Mouse (Mus musculus): ENCODE results near the gene Cfap157. TPM values are rescaled to one million over a fixed set of nuclear protein-coding genes. Genes with fewer than 3 reads are reported as not detected.

The Cfap157 gene
- total RNA-seq, 2 experiments from 2014 or later = 0.35 TPM; not detected in 1

DNA sequence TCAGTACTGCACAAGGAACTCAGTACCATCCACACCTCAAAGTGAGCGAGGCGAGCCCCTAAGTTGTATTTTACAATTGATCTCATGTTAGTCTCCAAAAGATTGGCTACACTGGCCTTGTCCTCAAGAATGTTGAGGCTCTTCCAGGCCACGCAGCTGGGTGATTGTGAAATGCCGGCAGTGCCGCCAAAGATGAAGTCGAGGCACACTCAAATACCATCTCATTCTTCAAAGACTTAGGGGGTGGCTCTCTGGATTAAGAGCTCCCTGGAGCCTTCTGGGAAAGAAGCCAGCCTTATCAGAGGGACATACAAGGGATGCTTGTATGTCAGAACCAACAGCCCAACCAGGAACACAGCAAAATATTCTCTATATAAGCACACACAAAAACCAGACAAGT is 7.1 kb upstream of the Cfap157 start:
- peak; percentile 71 for DNase-seq
- intact Hi-C loops (cut with DNase I; ENCODE audit: low total_unique reads) = loop anchor here (10.0 kb wide), 1 partner anchor 134 kb away; no protein-coding TSS in a partner anchor

DNA sequence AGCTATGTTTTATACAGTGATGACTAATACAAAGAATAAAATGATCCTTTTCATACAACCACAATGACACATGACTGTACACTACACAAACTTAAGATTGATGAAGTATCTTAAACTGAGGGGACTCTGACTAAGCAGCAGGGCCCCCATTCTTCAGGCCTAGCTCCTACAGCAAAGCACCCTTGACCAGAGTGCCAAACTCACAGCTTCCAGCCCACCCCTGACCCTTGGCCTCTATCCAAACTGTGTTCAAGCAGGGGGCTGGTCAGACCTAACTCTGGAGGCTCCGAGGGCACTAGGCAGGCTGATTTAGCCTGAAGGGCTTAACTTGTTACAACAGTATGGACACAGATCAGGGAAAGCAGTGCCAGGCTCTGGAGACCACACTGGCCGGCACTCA is 4.4 kb upstream of the Cfap157 start:
- no peak for DNase-seq
- intact Hi-C loops (cut with DNase I; ENCODE audit: low total_unique reads) = no loop called here

DNA sequence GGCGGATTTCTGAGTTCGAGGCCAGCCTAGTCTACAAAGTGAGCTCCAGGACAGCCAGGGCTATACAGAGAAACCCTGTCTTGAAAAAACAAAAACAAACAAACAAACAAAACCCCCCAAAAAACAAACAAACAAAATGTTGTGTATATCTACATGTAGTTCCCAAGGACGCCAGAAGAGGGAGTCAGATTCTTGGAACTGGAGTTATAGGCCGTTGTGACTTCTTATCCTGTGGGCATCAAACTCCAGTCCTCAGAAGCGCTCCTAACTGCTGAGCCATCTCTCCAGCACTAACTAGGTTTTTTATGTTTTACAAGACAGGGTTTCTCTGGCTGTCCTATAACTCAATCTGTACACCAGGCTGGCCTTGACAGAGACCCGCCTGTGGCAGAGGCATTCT is 2.9 kb upstream of the Cfap157 start:
- intact Hi-C loops (cut with DNase I; ENCODE audit: low total_unique reads) = no loop called here
- DNase-seq = no peak

DNA sequence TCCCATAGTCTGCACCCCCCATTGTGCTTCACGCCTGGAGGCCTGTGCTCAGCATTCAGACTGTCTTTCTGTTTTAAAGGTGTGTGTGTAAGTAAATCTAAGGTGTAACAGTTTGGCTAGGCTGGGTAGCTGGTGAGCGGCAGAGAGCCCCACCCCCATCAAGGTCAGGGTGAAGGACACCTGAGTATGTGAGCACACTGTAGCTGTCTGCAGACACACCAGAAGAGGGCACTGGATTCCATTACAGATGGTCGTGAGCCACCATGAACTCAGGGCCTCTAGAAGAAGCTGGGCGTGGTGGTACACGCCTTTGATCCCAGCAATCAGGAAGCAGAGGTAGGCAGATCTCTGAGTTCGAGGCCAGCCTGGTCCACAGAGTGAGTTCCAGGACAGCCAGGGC is 2.5 kb downstream of the Cfap157 start:
- DNase-seq = no peak
- intact Hi-C loops (cut with DNase I; ENCODE audit: low total_unique reads) = no loop called here

DNA sequence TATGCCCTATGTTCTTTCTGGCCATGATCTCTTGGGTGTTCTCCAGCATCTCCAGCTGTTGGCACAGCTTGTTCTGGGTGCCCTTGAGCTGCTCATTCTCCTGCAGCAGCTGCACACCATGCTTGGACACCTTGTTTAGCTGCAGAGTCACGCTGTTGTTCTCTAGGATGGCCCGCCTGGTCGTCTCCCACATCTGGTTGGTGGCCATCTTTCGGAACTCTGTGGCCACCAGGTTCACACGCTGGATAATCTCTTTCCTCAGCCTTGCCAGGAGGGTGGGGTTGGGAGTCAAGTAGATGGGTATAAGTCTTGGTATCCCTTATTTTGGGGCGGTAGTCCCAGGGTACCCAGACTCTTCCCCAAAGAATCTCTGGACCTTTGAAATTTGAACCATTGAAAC is 4.5 kb downstream of the Cfap157 start:
- intact Hi-C loops (cut with DNase I; ENCODE audit: low total_unique reads) = loop anchor here (2.0 kb wide), 1 partner anchor 77 kb away; no protein-coding TSS in a partner anchor

DNA sequence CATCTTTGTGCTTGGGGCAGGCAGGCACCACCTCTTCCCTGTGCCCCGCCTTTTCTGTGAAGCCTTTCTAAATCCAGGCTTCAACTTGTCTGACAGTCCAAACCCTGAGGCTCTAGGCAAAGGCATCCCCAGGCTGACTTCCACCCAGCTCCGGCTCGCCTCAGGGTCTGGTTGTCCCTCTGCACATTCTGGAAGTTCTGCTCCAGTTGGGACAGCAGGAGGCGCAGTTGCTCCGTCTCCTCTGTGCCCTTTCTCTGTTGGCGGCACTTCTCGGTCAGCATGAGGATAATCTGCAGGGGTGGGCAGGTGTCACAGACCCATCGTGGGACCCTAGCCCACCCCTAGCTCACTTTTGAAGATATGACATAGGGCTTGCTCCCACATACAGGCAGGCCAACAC is 5.1 kb downstream of the Cfap157 start:
- peak; percentile 74 for DNase-seq
- intact Hi-C loops (cut with DNase I; ENCODE audit: low total_unique reads) = loop anchor here (2.0 kb wide), 1 partner anchor 78 kb away; no protein-coding TSS in a partner anchor

More for the DNA sequence above, 4.5 kb downstream of the Cfap157 start:
- DNase-seq = no peak

DNA sequence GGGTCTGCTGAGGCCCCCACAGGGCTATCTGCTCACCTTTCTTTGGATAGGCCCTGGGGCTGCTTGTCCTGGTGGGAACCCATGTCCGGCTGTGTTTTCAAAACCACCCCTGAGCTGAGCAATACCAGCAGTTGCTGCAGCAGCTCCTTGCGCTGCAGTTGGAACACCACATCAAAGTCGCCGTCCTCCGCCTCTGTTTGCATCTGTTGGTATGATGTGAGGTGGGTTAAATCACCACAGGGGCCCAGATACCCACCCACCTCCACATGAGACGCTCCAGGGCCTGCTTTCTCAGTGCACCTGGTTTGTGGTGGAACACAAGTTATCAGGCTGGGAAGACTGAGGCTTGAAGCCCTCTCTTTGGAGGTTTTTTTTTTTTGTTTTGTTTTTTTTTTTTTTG is 6.1 kb downstream of the Cfap157 start:
- no peak for DNase-seq
- intact Hi-C loops (cut with DNase I; ENCODE audit: low total_unique reads) = loop anchor here (2.0 kb wide), 1 partner anchor 79 kb away; no protein-coding TSS in a partner anchor

DNA sequence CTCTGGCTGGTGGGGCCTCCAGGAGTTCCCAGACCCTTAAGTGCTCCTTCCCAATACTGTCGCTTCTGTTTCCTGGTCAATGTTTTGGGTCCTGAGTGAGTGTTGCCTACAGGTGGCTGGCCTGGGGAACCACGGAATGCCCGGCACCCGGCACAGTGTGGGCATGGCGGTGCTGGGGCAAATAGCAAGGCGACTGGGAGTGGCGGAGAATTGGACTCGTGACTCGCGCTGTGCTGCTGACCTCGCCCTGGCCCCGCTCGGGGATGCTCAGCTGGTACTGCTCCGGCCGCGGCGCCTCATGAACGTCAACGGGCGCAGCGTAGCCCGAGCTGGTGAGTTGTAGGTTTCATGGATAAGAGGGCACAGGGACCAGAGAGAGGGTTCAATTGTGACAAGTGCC is 8.0 kb downstream of the Cfap157 start:
- no peak for DNase-seq
- intact Hi-C loops (cut with DNase I; ENCODE audit: low total_unique reads) = no loop called here

DNA sequence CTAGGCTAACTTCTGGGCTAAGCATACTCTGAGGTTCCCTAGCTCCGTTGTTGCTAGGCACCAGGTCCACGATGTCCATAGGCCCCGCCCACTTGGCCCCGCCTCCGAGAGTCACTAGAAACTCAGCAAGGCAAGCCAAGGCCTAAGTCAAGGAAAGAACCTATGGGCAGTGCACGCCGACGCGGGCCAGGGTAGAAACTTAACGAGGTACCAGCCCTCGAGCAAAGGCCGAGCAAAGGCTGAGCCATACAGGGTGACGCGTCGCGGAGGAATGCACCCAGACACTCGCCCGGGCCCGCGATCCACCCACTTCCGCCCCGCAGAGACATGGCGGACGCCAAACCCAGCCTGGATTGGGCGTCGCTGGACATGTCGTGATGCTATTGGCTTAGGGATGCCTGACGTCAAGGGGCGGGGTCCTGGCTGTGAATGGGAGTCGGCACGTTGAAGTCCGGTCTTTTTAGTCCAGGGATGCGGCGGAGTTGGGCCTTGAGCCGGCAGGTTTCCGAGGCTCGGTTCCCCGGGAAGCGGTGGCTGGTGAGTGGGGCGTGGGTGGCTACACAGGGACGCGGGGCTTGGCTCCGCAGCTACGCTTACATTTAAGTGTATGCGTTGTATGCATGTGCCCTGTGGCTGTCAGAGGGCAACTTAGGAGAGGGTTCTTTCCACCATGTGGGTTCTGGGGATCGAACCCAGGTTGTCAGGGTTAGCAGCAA is 8.7 kb downstream of the Cfap157 start, which contains the start of the genes Ttc16 and Ptrh1:
TSS of gene Ttc16 (minus strand) at position 275 of the 716 bp plus-strand sequence.
TSS of gene Ptrh1 (plus strand) at position 428 of the 716 bp plus-strand sequence.
- intact Hi-C loops (cut with DNase I; ENCODE audit: low total_unique reads) = no loop called here
- DNase-seq = peak; percentile 98

DNA sequence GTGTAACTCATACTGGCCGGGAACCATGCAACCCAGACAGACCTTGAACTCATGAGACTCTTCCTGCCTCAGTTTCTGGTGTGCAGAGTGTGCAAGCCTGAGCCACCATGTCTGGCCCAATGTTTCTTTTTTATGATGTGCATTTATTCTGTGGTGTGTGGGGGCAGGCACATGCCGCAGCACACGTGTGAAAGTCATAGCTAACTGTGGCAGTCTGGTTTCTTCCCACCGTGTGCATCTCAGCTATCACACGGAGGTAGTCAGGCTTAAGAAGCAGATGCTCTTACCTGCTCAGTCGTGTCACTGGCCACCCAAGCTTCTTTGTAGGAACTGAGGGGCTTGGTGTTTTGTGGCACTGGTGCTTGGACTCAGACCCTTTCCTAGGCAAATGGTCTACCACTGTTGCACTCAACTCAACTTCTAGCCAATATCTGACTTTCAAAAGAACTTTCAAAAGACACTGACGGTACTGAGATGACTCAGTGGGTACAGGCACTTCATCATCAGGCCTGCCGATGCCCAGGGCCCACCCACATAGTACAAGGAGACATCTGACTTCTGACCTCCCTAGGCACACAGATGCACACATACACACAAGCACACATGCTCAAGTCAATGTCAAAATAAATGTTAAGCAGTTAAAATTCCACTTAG is 11.5 kb downstream of the Cfap157 start:
- intact Hi-C loops (cut with DNase I; ENCODE audit: low total_unique reads) = no loop called here
- DNase-seq = no peak

DNA sequence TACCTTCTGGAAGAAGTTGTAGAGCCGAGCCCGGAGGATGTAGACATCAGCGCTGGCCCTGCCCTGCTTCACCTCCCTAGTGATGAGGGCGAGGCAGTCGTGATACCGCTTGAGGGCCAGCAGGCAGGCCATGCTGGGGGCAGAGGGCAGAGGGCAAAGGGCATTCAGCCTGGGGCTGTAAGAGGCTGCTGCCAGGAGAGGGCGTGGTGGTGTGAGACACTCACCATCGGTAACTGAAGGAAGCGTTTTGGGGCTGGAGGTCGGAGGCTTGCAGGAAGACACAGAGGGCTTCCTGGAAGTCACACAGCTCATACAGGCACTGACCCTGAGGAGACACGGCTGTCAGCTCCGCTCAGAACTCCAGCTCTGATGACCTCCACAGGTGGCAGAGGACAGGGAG is 12.3 kb downstream of the Cfap157 start:
- intact Hi-C loops (cut with DNase I; ENCODE audit: low total_unique reads) = no loop called here
- no peak for DNase-seq

DNA sequence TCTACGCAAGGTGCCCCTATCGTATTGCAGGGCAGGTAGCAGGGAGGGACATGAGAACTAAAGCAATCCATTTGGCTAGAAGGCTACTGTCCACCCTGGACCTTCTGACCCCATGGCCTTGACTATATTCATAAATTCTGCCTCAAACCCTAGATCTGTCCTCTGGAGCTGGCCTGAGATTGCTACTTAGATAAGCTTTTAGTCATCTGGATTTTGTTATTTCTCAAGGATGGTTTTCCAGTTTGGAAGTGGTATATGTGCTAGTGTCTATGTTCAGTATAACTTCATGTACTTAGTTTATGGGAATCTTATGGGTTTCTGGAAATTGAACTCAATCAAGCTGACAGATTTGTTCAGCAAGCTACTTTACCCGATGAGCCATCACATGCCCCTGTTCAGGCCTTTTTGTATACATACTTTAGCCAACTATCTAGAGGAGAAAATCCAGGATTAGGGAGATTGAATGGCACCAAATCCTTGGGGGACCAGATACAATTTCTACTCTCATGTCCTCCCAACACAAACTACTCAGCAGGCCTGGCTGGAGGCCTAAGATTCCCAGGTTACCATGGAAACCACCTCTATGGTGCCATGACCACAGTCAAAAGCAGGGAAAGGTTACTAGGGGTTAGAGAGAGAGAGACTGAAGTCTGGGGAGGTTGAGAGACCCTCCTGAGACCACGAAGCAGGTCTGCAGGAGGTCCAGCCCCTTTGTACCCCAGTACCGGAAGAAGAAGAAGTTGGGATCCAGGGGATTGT is 14.7 kb downstream of the Cfap157 start:
- intact Hi-C loops (cut with DNase I; ENCODE audit: low total_unique reads) = no loop called here
- no peak for DNase-seq

DNA sequence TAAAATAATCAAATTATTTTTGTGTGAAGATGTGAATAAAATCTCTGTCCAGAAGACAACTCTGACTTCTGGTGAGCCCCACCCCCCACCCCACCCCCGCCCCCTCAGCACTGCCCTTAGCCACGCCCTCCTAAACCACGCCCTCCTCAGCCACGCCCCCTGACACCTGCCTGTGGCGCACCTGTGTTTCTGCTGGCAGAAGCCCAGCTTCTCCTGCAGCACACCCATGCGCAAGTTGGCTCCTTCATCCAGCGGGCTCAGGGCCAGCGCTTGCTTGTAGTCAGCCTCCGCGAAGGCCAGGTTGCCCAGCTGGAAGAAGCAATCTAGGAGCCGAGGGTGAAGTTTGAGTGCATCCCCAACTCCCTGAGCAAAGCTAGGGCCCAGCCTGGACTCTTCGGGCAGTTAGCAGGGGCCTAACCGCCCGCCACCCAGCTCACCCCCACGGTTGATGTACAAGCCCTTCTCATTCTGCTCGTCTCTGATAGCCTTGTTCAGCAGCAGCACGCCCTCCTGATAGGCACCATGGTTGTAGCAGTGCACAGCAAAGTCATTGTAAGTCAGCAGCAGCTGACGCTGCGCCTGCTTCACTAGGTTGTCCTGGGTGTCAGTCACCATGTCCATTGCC is 15.5 kb downstream of the Cfap157 start:
- intact Hi-C loops (cut with DNase I; ENCODE audit: low total_unique reads) = no loop called here
- DNase-seq = no peak

DNA sequence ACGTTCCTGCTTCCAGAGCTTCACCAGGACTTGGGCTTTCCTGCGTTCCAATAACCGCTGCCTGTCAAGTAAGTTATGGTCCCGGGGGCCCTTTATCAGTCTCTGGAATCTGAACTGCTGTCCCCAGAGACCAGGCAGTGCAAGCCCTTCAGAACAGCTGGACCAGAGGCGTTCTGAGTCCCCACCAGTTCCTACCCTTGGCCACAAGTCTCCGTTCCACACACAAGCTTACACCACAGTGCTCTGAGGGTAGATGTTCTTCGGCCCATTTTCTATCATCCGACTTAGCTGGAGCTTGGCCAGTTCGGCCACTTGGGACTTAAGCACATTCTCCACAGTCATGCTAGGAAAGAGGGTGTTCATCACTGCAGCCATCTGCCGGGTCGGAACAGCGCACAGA is 17.0 kb downstream of the Cfap157 start:
- intact Hi-C loops (cut with DNase I; ENCODE audit: low total_unique reads) = no loop called here
- DNase-seq = no peak

DNA sequence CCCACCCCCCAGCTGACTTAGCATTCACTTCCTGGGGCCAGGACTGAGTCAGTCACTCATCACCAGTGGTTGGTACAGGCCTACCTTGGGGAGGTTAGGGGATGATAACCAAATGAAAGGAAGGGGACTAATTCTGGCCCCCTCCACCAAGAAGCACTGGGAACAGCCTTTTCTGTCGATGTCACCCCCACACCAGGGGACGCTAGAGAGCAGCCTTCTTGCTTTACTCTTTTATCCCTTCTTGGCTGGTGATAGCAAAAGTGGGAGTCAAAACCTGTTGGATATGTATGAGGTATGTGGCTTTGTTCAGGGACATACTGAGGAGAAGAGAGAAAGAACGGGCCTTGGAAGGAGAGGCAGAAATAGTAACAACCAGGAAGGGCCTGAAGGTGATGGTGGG is 20.9 kb downstream of the Cfap157 start:
- no peak for DNase-seq
- intact Hi-C loops (cut with DNase I; ENCODE audit: low total_unique reads) = no loop called here

DNA sequence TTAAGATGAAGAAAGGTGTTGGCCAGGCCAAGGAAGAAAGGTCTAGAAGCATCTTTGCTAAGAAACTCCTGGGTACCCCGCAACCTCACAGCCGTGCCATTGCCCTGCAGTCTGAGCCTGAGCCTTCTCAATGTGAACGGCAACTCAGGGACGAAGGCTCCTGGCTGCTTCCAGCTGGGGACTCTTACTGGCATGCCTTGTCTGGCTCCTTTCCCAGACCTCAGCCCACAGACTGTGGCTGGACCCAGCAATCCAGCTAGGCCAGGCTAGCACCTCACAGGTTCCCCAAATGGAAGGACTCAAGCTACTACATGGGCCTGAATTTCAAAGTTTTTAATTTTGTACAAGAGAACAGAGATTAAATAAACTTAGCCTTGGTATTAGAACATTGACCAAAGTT is 22.4 kb downstream of the Cfap157 start:
- intact Hi-C loops (cut with DNase I; ENCODE audit: low total_unique reads) = no loop called here
- DNase-seq = no peak

DNA sequence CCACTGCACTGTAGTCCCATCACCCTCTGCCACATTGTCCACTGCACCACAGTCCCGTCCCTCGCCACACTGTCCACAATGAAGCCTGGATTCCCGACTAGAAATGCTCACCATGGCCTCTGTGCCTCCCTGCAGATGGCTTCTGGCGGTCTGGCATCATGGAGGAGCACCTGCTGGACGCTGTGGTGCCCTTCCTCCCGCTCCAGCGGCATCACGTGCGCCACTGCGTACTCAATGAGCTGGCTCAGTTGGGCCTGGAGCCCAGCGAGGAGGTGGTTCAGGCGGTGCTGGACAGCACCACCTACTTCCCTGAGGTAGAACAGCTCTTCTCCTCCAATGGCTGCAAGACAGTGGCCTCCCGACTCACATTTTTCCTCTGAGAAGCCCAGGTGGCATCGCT is 22.9 kb downstream of the Cfap157 start:
- intact Hi-C loops (cut with DNase I; ENCODE audit: low total_unique reads) = no loop called here
- no peak for DNase-seq

DNA sequence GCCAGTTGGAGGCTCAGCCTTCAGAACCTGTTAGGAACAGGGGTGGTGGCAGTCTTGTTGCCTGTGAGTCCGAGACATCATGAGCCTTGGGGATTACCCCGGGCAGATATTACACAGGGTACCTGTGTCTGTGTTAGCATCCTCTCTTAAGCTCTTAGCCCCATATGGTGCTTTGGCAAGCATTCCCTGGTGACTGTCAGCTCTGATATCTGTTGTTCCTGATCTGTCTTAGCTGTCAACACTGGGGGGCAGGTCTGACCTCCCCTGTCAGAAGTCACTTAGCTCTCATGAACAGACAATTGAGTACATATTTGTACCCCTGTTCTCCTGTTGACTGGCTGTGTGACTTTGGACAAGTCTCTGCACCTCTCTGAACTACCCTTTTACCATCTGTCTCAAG is 25.2 kb downstream of the Cfap157 start:
- DNase-seq = no peak
- intact Hi-C loops (cut with DNase I; ENCODE audit: low total_unique reads) = no loop called here

DNA sequence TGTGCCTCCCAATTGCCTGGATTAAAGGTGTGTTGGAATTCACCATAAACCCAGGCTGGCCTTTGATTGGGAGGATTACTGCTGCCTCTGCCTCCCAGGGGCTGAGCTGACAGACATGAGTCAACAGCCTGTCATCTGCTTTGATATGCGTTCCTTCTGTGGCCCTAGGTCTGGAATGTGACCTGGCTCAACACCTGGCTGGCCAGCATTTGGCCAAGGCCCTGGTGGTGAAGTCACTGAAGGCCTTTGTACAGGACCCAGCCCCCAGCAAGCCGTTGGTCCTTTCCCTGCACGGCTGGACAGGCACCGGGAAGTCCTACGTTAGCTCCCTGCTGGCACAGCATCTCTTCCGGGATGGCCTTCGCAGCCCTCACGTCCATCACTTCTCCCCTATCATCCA is 25.7 kb downstream of the Cfap157 start:
- intact Hi-C loops (cut with DNase I; ENCODE audit: low total_unique reads) = no loop called here

More for the DNA sequence above, 25.7 kb downstream of the Cfap157 start:
- no peak for DNase-seq

Measured in gastrocnemius, postnatal 14 days (tissue).